Comparison of ENCODE assay signal across 11 mouse cellular contexts in genomic region chr7:134320979-134321378, GRCm38 (mm10).
A peak's percentile ranks its signal among the peaks of the same experiment; 100 is the strongest.
DNase-seq lines count a peak whose midpoint lies in the region; ATAC-seq and TF ChIP-seq lines count a peak whose summit lies in the region.
"Had no signal": no experiment of that assay in that cellular context is flagged by ENCODE, and none has a peak within 500 bp of the region (broad histone marks: within the 10 kb centered on the region; RNA-seq: fewer than 3 reads in every experiment).

No protein-coding gene starts in this region.

- H3K36me3 ChIP-seq in intestine, postnatal 0 days (ENCODE audit: control insufficient read depth, insufficient read depth) = no peaks in the 10 kb centered on the region
- H3K36me3 ChIP-seq in intestine, embryonic 16.5 days (ENCODE audit: control insufficient read depth, insufficient read depth, low read length) = no peaks in the 10 kb centered on the region
- H3K36me3 ChIP-seq in midbrain, embryonic 11.5 days (ENCODE audit: control insufficient read depth, insufficient read depth, low read length) = no peaks in the 10 kb centered on the region
- no peaks in the 10 kb centered on the region for H3K36me3 ChIP-seq in midbrain, embryonic 13.5 days
- H3K36me3 ChIP-seq in liver, embryonic 12.5 days = no peaks in the 10 kb centered on the region

- H3K9ac ChIP-seq in intestine, postnatal 0 days (ENCODE audit: low read depth, low read length) = no peak overlapping the region
- no peak overlapping the region for H3K9ac ChIP-seq in intestine, embryonic 16.5 days (ENCODE audit: low read depth, low read length)
- no peak overlapping the region for H3K9ac ChIP-seq in midbrain, embryonic 11.5 days (ENCODE audit: low read length)
- no peak overlapping the region for H3K9ac ChIP-seq in midbrain, embryonic 13.5 days (replicated peaks)
- H3K9ac ChIP-seq in liver, embryonic 12.5 days = no peak overlapping the region
- H3K9ac ChIP-seq: liver, embryonic 14.5 days had no signal

- peak; percentile 39 to 41 for DNase-seq in cerebellum, postnatal 10 days
- DNase-seq in cerebellum, adult 18-20 months = no peak
- peak; percentile 79 for DNase-seq in midbrain, embryonic 11.5 days (ENCODE audit: low spot score, missing footprints)
- DNase-seq in right cerebral cortex, postnatal 36 days (ENCODE audit: low spot score in 2 of 2) = peak; percentile 5 to 17
- DNase-seq: kidney, adult 8-10 months; thymus, postnatal 25 days had no signal

- ATAC-seq in intestine, postnatal 0 days = no peak
- ATAC-seq in intestine, embryonic 16.5 days = no peak
- ATAC-seq in midbrain, embryonic 11.5 days (ENCODE audit: low FRiP score) = no peak
- no peak for ATAC-seq in midbrain, embryonic 13.5 days
- no peak for ATAC-seq in liver, embryonic 12.5 days

- TF ChIP-seq CTCF in intestine, postnatal 0 days (IDR thresholded peaks at IDR 0.05; ENCODE audit: low read depth) = peak; percentile 34

- H3K9me3 ChIP-seq in intestine, postnatal 0 days (ENCODE audit: control insufficient read depth) = no peaks in the 10 kb centered on the region
- no peaks in the 10 kb centered on the region for H3K9me3 ChIP-seq in intestine, embryonic 16.5 days (ENCODE audit: control insufficient read depth, low read length)
- no peaks in the 10 kb centered on the region for H3K9me3 ChIP-seq in midbrain, embryonic 11.5 days (ENCODE audit: control insufficient read depth, low read length)
- H3K9me3 ChIP-seq in midbrain, embryonic 13.5 days = no peaks in the 10 kb centered on the region
- no peaks in the 10 kb centered on the region for H3K9me3 ChIP-seq in liver, embryonic 12.5 days (replicated peaks)

- no peak overlapping the region for H3K4me3 ChIP-seq in intestine, postnatal 0 days (ENCODE audit: low read depth, low read length)
- no peak overlapping the region for H3K4me3 ChIP-seq in intestine, embryonic 16.5 days (ENCODE audit: low read length)
- no peak overlapping the region for H3K4me3 ChIP-seq in midbrain, embryonic 11.5 days (ENCODE audit: low read depth, low read length)
- no peak overlapping the region for H3K4me3 ChIP-seq in midbrain, embryonic 13.5 days (replicated peaks)
- no peak overlapping the region for H3K4me3 ChIP-seq in liver, embryonic 12.5 days

- WGBS in intestine, postnatal 0 days = 76% methylated on average over 10 of the region's 10 CpGs
- WGBS in intestine, embryonic 16.5 days = 70% methylated on average over 10 of the region's 10 CpGs
- WGBS in midbrain, embryonic 11.5 days = 55% methylated on average over 10 of the region's 10 CpGs
- WGBS in midbrain, embryonic 13.5 days = 33% methylated on average over 10 of the region's 10 CpGs
- 76% methylated on average over 10 of the region's 10 CpGs for WGBS in liver, embryonic 12.5 days (ENCODE audit: insufficient replicate concordance)

- H3K27me3 ChIP-seq in intestine, postnatal 0 days (replicated peaks; ENCODE audit: control insufficient read depth, insufficient read depth, low read length) = no peaks in the 10 kb centered on the region
- H3K27me3 ChIP-seq in intestine, embryonic 16.5 days (replicated peaks; ENCODE audit: control insufficient read depth, insufficient read depth, low read length) = no peaks in the 10 kb centered on the region
- no peaks in the 10 kb centered on the region for H3K27me3 ChIP-seq in midbrain, embryonic 11.5 days (ENCODE audit: control insufficient read depth, insufficient read depth, low read length)
- no peaks in the 10 kb centered on the region for H3K27me3 ChIP-seq in midbrain, embryonic 13.5 days
- H3K27me3 ChIP-seq in liver, embryonic 12.5 days (replicated peaks) = no peaks in the 10 kb centered on the region

- H3K27ac ChIP-seq in intestine, postnatal 0 days (ENCODE audit: low read depth, low read length) = no peak overlapping the region
- no peak overlapping the region for H3K27ac ChIP-seq in intestine, embryonic 16.5 days (ENCODE audit: low read length)
- H3K27ac ChIP-seq in midbrain, embryonic 11.5 days (ENCODE audit: low read depth, low read length) = no peak overlapping the region
- H3K27ac ChIP-seq in midbrain, embryonic 13.5 days = no peak overlapping the region
- no peak overlapping the region for H3K27ac ChIP-seq in liver, embryonic 12.5 days
- H3K27ac ChIP-seq: liver, embryonic 14.5 days had no signal

- H3K4me2 ChIP-seq in intestine, postnatal 0 days (replicated peaks; ENCODE audit: low read depth) = no peak overlapping the region
- no peak overlapping the region for H3K4me2 ChIP-seq in intestine, embryonic 16.5 days (ENCODE audit: low read depth, low read length)
- H3K4me2 ChIP-seq in midbrain, embryonic 11.5 days = no peak overlapping the region
- H3K4me2 ChIP-seq in midbrain, embryonic 13.5 days (replicated peaks) = no peak overlapping the region
- H3K4me2 ChIP-seq in liver, embryonic 12.5 days = no peak overlapping the region

- H3K4me1 ChIP-seq in intestine, postnatal 0 days (replicated peaks; ENCODE audit: control insufficient read depth, insufficient read depth, low read length) = no peaks in the 10 kb centered on the region
- H3K4me1 ChIP-seq in intestine, embryonic 16.5 days (ENCODE audit: control insufficient read depth, insufficient read depth, low read length) = no peaks in the 10 kb centered on the region
- no peaks in the 10 kb centered on the region for H3K4me1 ChIP-seq in midbrain, embryonic 11.5 days (ENCODE audit: control insufficient read depth, insufficient read depth, low read length)
- H3K4me1 ChIP-seq in midbrain, embryonic 13.5 days (replicated peaks) = no peaks in the 10 kb centered on the region
- no peaks in the 10 kb centered on the region for H3K4me1 ChIP-seq in liver, embryonic 12.5 days

Comparison
In these comparisons a context has a peak if more than half of its experiments do, and no peak if none do; other contexts are left out.
1. DNase-seq: peak in cerebellum, postnatal 10 days (2 of 2), midbrain, embryonic 11.5 days (single experiment) and right cerebral cortex, postnatal 36 days (2 of 2); none in cerebellum, adult 18-20 months (0 of 2).